Mouse (Mus musculus): ENCODE measurements around the gene Trpt1. TPM values are rescaled to one million over a fixed set of nuclear protein-coding genes. Genes with fewer than 3 reads are reported as not detected.
A peak's percentile ranks its signal among the peaks of the same experiment; 100 is the strongest.

Gene Trpt1
- polyA plus RNA-seq, 1 experiment from 2014 or later: 7.6 TPM

- H3K9ac ChIP-seq (ENCODE audit: low read depth, low read length): no peak overlapping the region
- H3K27ac ChIP-seq (ENCODE audit: low read depth, low read length): peak overlapping the region; percentile 21; the same call in 1 of the 2 replicates
Observed at GRCm38 (mm10) chr19:6972247-6972917, 23.5 kb upstream of the Trpt1 start.

GRCm38 (mm10) chr19:6973581-6974190, 22.2 kb upstream of the Trpt1 start:
- WGBS: 38% methylated on average over 12 of the region's 12 CpGs

More at GRCm38 (mm10) chr19:6972247-6972917, 23.5 kb upstream of the Trpt1 start:
- no peak overlapping the region for H3K4me2 ChIP-seq (replicated peaks; ENCODE audit: low read depth)
- H3K27me3 ChIP-seq (replicated peaks; ENCODE audit: control insufficient read depth, insufficient read depth, low read length): no peaks in the 10 kb centered on the region
- H3K36me3 ChIP-seq (ENCODE audit: control insufficient read depth, insufficient read depth): peaks cover 7% of the 10 kb centered on the region; the same call in 1 of the 2 replicates
- no peak overlapping the region for H3K4me3 ChIP-seq (ENCODE audit: low read depth, low read length)
- TF ChIP-seq CTCF (IDR thresholded peaks at IDR 0.05; ENCODE audit: low read depth): no peak
- no peak for ATAC-seq
- no peaks in the 10 kb centered on the region for H3K9me3 ChIP-seq (ENCODE audit: control insufficient read depth)
- WGBS: 72% methylated on average over 13 of the region's 13 CpGs
- H3K4me1 ChIP-seq (replicated peaks; ENCODE audit: control insufficient read depth, insufficient read depth, low read length): peaks cover 14% of the 10 kb centered on the region

GRCm38 (mm10) chr19:6974211-6975205, 21.4 kb upstream of the Trpt1 start, which contains the start of gene Ppp1r14b:
Ppp1r14b (plus strand) TSS chr19:6974968.
- H3K27me3 ChIP-seq (replicated peaks; ENCODE audit: control insufficient read depth, insufficient read depth, low read length): no peaks in the 10 kb centered on the region
- H3K4me3 ChIP-seq (ENCODE audit: low read depth, low read length): peak within 1 kb of the TSS; percentile 59
- peak within 1 kb of the TSS; percentile 88 for H3K4me2 ChIP-seq (replicated peaks; ENCODE audit: low read depth)
- under 1% methylated on average over 65 of the region's 84 CpGs for WGBS
- peaks cover 14% of the 10 kb centered on the region for H3K4me1 ChIP-seq (replicated peaks; ENCODE audit: control insufficient read depth, insufficient read depth, low read length)
- no peak for TF ChIP-seq CTCF (IDR thresholded peaks at IDR 0.05; ENCODE audit: low read depth)
- ATAC-seq: peak; percentile 44
- H3K9ac ChIP-seq (ENCODE audit: low read depth, low read length): peak within 1 kb of the TSS; percentile 69
- H3K9me3 ChIP-seq (ENCODE audit: control insufficient read depth): no peaks in the 10 kb centered on the region
- peaks cover 8% of the 10 kb centered on the region; the same call in 1 of the 2 replicates for H3K36me3 ChIP-seq (ENCODE audit: control insufficient read depth, insufficient read depth)
- peak within 1 kb of the TSS; percentile 88 for H3K27ac ChIP-seq (ENCODE audit: low read depth, low read length)

More at GRCm38 (mm10) chr19:6973581-6974190, 22.2 kb upstream of the Trpt1 start:
- ATAC-seq: no peak
- H3K4me3 ChIP-seq (ENCODE audit: low read depth, low read length): peak overlapping the region; percentile 59
- no peaks in the 10 kb centered on the region for H3K27me3 ChIP-seq (replicated peaks; ENCODE audit: control insufficient read depth, insufficient read depth, low read length)
- H3K27ac ChIP-seq (ENCODE audit: low read depth, low read length): no peak overlapping the region
- H3K9ac ChIP-seq (ENCODE audit: low read depth, low read length): no peak overlapping the region
- no peaks in the 10 kb centered on the region for H3K9me3 ChIP-seq (ENCODE audit: control insufficient read depth)
- TF ChIP-seq CTCF (IDR thresholded peaks at IDR 0.05; ENCODE audit: low read depth): no peak
- peaks cover 14% of the 10 kb centered on the region for H3K4me1 ChIP-seq (replicated peaks; ENCODE audit: control insufficient read depth, insufficient read depth, low read length)
- peak overlapping the region; percentile 88 for H3K4me2 ChIP-seq (replicated peaks; ENCODE audit: low read depth)
- peaks cover 8% of the 10 kb centered on the region; the same call in 1 of the 2 replicates for H3K36me3 ChIP-seq (ENCODE audit: control insufficient read depth, insufficient read depth)

- ATAC-seq: no peak
- TF ChIP-seq CTCF (IDR thresholded peaks at IDR 0.05; ENCODE audit: low read depth): peak; percentile 63
- Histone ChIP-seq H3K36me3 (ENCODE audit: control insufficient read depth, insufficient read depth) (peaks cover 8% of the 10 kb centered on the region; the same call in 1 of the 2 replicates), H3K4me3 (ENCODE audit: low read depth, low read length) (peak within 1 kb of the TSS; percentile 59), H3K4me2 (replicated peaks; ENCODE audit: low read depth) (peak within 1 kb of the TSS; percentile 88), H3K27me3 (replicated peaks; ENCODE audit: control insufficient read depth, insufficient read depth, low read length) (no peaks in the 10 kb centered on the region), H3K4me1 (replicated peaks; ENCODE audit: control insufficient read depth, insufficient read depth, low read length) (peaks cover 7% of the 10 kb centered on the region; the same call in 1 of the 2 replicates), H3K9me3 (ENCODE audit: control insufficient read depth) (no peaks in the 10 kb centered on the region), H3K27ac (ENCODE audit: low read depth, low read length) (peak within 1 kb of the TSS; percentile 88), H3K9ac (ENCODE audit: low read depth, low read length) (peak within 1 kb of the TSS; percentile 53)
- under 1% methylated on average over 16 of the region's 16 CpGs for WGBS
Observed at GRCm38 (mm10) chr19:6975537-6976521, 20.1 kb upstream of the Trpt1 start, which contains the start of gene Plcb3. Plcb3 (minus strand) TSS chr19:6976470.
